Mouse (Mus musculus): ENCODE measurements around the gene Ank2. TPM values are rescaled to one million over a fixed set of nuclear protein-coding genes. Genes with fewer than 3 reads are reported as not detected.

The Ank2 gene
- polyA plus RNA-seq, 1 experiment from 2014 or later = 0.46 TPM

DNA sequence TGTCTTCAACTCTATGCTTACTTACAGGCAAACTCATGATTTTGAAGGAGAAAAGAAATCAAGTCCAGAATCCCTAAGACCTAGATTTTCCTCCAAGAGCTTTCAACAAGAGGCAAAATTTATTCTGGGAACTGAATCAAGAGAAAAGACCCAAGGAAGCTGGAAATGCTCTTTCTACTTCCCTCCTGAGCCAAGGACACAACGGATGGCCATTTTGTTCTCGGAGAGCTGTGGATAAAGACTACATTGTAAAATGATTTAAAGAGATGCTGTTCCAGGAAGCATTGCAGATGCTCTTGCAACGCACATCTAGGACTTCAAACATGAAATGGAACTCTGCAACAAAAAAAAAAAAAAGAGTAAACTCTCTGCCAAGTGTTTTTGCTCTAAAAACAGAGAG is 481.6 kb downstream of the Ank2 start:
- Histone ChIP-seq H3K79me2 (ENCODE audit: inconsistent target) (no peaks in the 10 kb centered on the region), H3K4me3 (ENCODE audit: inconsistent target) (no peak overlapping the region), H3K27ac (no peak overlapping the region), H3K36me3 (ENCODE audit: inconsistent target) (no peaks in the 10 kb centered on the region)
- WGBS (ENCODE audit: missing documents) = 81% methylated on average over 3 of the region's 3 CpGs

DNA sequence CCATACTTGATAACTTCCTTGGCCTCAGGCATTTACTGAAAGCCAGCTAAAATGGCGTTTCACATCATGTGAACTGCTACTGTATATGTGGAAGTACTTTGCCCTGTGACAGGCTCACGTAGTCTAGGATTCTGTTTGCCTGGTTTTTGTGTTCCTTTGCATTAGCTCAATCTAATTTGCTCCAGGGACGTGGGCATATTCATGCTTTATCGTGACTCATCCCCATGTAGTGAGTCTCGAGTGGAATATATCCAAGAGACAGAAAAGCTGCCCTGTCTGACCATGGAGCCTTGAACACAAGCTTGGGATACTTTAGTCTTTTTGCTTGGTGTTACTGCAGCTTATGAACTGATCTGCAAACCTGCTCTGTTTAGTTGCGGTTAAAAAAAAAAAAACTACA is 483.6 kb downstream of the Ank2 start:
- 88% methylated on average over 6 of the region's 6 CpGs for WGBS (ENCODE audit: missing documents)
- H3K79me2 ChIP-seq (ENCODE audit: inconsistent target) = no peaks in the 10 kb centered on the region
- no peak overlapping the region for H3K4me3 ChIP-seq (ENCODE audit: inconsistent target)
- no peaks in the 10 kb centered on the region for H3K36me3 ChIP-seq (ENCODE audit: inconsistent target)
- no peak overlapping the region for H3K27ac ChIP-seq

DNA sequence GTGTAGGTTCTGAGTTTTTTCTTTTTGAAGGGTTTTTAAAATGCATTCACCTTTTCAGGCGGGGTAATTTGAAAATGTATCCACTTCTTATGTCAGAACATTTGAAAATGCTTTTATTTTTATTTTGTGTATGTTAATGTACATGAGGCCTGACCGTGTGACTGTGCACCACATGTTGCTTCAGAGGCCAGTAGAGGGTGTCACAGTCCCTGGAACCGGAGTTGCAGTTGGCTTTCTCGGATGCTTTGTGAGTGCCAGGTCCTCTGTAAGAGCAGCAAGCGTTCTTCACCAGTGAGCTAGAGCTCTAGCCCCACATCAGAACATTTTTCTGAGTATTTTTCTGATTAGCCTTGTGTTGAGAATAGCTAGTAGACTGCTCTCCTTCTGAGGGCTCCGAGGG is 484.0 kb downstream of the Ank2 start:
- Histone ChIP-seq H3K79me2 (ENCODE audit: inconsistent target) (no peaks in the 10 kb centered on the region), H3K4me3 (ENCODE audit: inconsistent target) (no peak overlapping the region), H3K27ac (no peak overlapping the region), H3K36me3 (ENCODE audit: inconsistent target) (no peaks in the 10 kb centered on the region)
- WGBS (ENCODE audit: missing documents) = 89% methylated on average over 6 of the region's 6 CpGs

DNA sequence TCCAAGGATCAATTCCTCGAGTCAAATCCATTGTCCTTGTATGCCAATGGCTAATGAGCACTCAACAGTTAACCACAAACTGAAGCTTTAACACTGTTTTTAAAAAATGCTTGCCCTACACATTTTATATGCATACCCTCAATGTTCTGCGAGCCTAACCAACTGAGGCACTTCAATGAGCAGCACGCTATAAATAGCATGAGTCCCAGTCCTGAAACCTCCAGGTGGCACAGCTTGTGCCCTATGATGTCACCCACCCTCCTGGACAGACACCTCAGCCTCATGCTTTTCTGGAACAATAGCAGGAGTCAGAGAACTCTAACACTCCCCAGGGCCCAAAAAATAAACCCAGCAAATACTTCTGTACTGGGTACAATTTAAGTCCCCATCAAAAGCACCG is 485.2 kb downstream of the Ank2 start:
- 92% methylated on average over 4 of the region's 4 CpGs for WGBS (ENCODE audit: missing documents)
- no peak overlapping the region for H3K4me3 ChIP-seq (ENCODE audit: inconsistent target)
- H3K36me3 ChIP-seq (ENCODE audit: inconsistent target) = no peaks in the 10 kb centered on the region
- H3K27ac ChIP-seq = no peak overlapping the region
- H3K79me2 ChIP-seq (ENCODE audit: inconsistent target) = no peaks in the 10 kb centered on the region

DNA sequence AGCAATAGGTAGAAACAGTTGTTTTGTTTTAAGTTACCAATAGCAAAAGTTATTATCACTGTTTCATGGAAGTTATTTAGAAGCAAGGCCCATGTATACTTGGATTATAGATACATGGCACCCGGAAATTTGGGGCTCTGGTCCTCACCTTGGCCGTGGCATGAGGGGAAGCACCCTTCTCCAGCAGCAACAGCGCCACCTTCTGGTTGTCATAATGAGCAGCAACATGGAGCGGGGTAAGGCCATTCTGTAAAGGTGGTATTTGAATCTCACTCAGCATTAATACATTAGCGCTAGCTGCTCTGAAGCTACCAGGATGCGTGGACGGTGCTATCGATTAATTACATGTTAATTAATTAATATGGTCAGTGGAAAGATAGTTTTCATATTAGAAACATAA is 486.6 kb downstream of the Ank2 start:
- WGBS (ENCODE audit: missing documents) = 45% methylated on average over 5 of the region's 8 CpGs
- H3K79me2 ChIP-seq (ENCODE audit: inconsistent target) = no peaks in the 10 kb centered on the region
- no peaks in the 10 kb centered on the region for H3K36me3 ChIP-seq (ENCODE audit: inconsistent target)
- H3K27ac ChIP-seq = no peak overlapping the region
- no peak overlapping the region for H3K4me3 ChIP-seq (ENCODE audit: inconsistent target)

DNA sequence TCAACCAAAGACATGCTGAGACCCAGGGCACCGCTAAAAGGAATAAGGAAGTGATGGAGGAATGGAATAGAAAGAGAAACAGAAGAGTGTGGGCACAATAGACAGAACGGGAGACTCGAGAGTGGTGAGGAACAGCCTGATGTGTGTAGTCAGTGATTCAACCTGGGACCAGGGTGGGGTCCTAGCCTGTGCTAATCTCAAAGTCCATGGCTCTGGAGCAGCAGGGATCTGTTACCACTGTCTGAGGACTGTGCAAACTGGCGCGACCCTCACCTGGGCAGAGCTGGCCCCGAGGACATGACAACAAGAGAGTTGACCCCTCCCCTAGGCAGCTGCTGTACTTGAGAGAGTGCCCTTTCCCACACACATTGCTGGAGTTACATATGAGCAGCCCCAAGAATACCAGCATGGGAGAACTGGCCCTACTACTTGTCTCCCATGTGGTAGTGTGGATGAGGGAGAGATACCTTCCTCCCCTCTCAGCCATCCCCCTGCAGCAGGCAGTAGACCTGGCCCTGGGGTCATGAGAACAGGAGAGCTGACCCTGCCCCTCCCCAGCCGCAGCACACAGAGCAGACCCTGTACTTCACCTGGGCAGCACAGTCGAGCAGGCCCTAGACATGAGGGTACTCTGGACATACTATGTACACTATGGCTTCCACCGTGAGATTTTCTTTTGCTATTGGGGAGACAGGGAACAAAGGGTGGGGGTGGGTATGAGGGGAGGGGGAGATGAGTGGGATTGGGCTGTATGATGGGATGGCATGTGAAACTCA is 493.1 kb downstream of the Ank2 start:
- H3K27ac ChIP-seq = no peak overlapping the region
- H3K36me3 ChIP-seq (ENCODE audit: inconsistent target) = no peaks in the 10 kb centered on the region
- H3K79me2 ChIP-seq (ENCODE audit: inconsistent target) = no peaks in the 10 kb centered on the region
- no peak overlapping the region for H3K4me3 ChIP-seq (ENCODE audit: inconsistent target)
- WGBS (ENCODE audit: missing documents) = 82% methylated on average over 7 of the region's 9 CpGs

DNA sequence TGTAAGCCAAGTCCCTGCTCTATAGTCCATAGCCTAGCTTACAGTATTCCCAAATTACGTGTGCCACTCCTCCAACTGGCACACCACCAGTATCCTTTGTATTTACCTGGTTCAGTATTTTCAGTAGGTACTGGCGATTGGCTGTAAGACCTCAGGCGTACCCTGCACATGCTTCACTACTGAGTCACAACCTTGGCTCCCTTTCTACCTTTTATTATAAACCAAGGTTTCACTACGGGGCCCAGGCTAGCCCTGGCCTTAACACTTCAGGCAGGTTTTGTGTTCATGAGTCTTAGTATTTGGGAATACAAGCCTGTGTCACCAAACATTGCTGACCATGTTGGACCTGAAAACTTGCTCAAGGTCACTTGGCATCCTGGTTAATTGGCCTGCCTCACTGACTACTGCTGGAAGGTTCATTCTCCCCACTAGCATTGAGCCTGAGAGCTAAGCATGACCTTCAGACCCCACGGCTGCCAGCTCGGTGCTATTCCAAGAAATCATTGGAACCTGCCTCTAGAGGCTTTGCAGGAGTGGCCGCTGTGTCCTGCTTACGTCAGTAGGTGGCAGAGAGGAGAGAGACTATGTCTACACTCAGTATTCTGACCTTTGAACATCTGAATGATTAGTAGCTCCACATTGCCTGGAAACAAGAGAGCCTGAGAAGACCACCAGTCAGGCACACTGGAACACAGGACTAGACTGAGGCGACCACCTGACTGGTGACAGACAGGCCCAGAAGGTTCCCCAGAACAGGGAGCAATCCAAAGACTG is 494.1 kb downstream of the Ank2 start:
- H3K79me2 ChIP-seq (ENCODE audit: inconsistent target) = no peaks in the 10 kb centered on the region
- H3K27ac ChIP-seq = no peak overlapping the region
- H3K36me3 ChIP-seq (ENCODE audit: inconsistent target) = no peaks in the 10 kb centered on the region
- no peak overlapping the region for H3K4me3 ChIP-seq (ENCODE audit: inconsistent target)
- WGBS (ENCODE audit: missing documents) = 82% methylated on average over 9 of the region's 9 CpGs

DNA sequence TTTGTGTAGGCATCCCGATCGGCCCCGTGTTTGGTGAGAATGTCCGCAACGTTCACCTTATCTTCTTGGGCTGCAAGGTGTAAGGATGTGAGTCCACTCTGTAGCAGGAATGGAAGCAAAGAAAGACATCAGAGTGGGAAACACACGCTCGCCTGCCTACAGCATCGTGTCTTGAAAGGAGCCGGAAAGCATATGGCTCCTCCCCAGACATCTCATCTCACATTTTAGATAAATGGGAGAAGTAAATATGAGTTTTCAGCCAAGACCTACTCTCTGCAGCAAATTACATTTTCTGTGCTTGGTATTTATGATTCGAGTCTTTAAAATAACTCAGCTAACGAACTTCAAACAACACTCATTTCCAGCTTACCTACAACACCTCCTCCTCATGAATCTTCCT is 495.2 kb downstream of the Ank2 start:
- no peak overlapping the region for H3K4me3 ChIP-seq (ENCODE audit: inconsistent target)
- 97% methylated on average over 11 of the region's 11 CpGs for WGBS (ENCODE audit: missing documents)
- H3K27ac ChIP-seq = no peak overlapping the region
- no peaks in the 10 kb centered on the region for H3K79me2 ChIP-seq (ENCODE audit: inconsistent target)
- no peaks in the 10 kb centered on the region for H3K36me3 ChIP-seq (ENCODE audit: inconsistent target)

DNA sequence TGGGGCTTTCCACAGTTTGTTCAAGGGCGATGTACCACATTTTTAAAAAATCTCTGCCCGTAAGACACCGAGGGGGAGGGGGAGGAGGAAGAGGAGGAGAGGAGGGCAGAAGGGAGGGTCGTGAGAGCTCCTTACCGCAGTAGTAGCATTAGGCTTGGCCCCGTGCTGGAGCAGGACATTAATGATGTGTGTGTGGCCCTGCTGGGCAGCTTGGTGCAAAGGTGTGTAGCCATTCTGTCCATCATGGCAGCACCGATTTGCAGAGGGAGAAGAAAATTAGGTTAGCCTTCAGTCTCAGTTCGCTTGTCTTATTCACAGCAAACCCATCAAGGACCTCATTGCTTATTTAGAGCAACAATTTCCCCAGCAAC is 500.4 kb downstream of the Ank2 start:
- no peaks in the 10 kb centered on the region for H3K36me3 ChIP-seq (ENCODE audit: inconsistent target)
- WGBS (ENCODE audit: missing documents) = 24% methylated on average over 5 of the region's 8 CpGs
- no peak overlapping the region for H3K27ac ChIP-seq
- H3K4me3 ChIP-seq (ENCODE audit: inconsistent target) = no peak overlapping the region
- H3K79me2 ChIP-seq (ENCODE audit: inconsistent target) = no peaks in the 10 kb centered on the region

DNA sequence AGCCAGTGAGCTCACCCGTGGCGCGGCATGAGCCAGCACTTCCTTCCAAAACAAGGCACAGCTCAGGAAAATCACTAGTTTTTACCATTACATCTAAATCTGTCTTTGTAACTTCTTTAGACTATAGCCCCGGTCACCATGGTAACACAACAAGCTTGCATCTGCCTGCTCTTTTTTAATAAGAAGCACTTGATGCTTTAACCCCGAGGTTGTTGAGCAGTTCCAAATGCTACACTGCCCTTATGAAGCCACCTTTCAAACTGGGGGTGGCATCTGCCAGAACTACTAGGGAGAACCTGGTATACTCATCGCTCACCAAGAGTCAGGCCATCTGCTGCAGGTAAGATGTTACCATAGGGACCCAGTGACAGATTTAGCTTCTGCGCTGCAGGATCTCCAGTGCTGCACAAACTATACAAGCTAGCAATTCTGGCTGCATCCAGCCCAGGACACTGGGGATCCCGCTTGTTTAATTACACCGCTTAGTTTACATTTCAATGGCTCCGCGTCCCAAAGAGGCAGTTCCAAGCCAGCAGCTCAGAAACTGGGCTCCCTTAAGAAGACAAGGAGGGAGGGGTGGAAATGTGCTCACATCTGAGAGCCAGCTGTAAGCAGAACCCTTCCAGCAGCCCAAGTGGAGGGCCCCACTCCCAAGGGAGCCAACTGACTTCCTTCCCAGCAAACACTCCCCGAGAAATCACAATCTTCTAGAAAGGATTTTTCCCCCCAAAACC is 501.0 kb downstream of the Ank2 start:
- WGBS (ENCODE audit: missing documents) = 16% methylated on average over 12 of the region's 12 CpGs
- Histone ChIP-seq H3K36me3 (ENCODE audit: inconsistent target) (no peaks in the 10 kb centered on the region), H3K79me2 (ENCODE audit: inconsistent target) (no peaks in the 10 kb centered on the region), H3K4me3 (ENCODE audit: inconsistent target) (no peak overlapping the region), H3K27ac (no peak overlapping the region)

DNA sequence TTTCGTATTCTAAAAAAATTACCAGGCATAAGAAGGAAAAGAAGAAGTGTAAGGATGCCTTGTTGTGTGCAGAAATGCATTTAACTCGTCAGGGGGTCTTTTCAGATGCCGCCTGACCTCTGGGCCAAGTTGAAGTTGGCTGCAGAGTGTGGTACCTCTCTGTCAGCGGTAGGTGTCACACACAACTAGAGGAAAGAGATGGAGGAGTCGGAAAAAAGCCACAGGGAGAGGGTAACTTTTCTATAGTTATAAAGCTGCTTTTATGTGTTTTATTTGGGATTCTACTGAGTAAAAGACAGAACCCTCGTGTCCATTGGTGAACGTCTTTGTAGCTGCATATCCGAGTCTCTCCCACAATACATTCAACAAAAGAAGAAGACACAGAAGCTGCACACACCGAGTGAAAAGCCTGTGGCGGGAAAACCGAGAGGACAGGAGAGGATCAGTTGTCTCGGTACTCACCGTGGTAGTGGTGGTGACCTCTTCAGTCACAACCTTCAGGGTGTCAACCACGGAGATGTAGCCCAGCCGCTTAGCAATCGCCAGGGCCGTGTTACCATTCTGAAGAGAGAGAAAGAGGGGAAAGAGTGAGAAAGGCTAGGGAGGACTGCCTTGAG is 501.7 kb downstream of the Ank2 start:
- Histone ChIP-seq H3K36me3 (ENCODE audit: inconsistent target) (no peaks in the 10 kb centered on the region), H3K27ac (no peak overlapping the region), H3K79me2 (ENCODE audit: inconsistent target) (no peaks in the 10 kb centered on the region), H3K4me3 (ENCODE audit: inconsistent target) (no peak overlapping the region)
- 22% methylated on average over 17 of the region's 17 CpGs for WGBS (ENCODE audit: missing documents)

DNA sequence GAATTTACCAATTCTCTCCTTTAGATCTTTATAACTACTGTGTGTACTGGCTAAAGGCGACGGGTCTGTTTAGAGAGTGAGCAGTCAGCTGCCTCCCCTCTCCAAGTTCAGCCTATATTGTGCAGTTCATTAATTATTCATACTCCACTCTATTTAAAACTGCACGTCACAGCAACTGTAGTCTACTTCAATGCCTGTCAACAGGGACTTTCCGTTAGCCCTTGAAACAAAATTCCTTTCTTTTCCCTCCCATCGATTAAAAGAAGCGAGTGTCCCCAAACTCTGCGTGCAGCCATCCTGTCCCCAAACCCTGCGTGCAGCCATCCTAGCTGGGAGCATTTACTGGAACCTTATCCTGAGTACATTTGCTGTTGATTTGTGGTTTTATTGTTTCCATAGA is 502.4 kb downstream of the Ank2 start:
- H3K27ac ChIP-seq = no peak overlapping the region
- no peaks in the 10 kb centered on the region for H3K79me2 ChIP-seq (ENCODE audit: inconsistent target)
- no peaks in the 10 kb centered on the region for H3K36me3 ChIP-seq (ENCODE audit: inconsistent target)
- H3K4me3 ChIP-seq (ENCODE audit: inconsistent target) = no peak overlapping the region
- WGBS (ENCODE audit: missing documents) = 91% methylated on average over 8 of the region's 8 CpGs

DNA sequence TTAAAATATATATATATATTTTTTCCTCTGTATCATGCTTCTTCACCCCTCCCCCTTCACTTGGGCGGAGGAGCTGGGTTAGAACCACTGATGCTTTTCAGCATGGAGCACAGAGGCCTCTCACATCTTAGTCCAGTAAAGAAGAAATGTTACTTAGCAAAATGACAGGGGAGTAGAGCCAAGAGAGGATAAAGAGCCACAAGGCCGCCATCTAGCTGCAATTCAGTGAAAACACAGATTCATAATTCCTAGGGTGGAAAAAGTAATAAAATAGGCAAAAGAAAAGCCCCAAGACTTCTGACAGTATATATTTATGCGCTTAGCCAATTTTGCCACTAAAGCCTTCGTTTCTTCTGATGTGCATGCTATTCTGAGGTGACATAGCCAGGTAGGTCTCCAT is 503.2 kb downstream of the Ank2 start:
- Histone ChIP-seq H3K79me2 (ENCODE audit: inconsistent target) (no peaks in the 10 kb centered on the region), H3K36me3 (ENCODE audit: inconsistent target) (no peaks in the 10 kb centered on the region), H3K27ac (no peak overlapping the region), H3K4me3 (ENCODE audit: inconsistent target) (no peak overlapping the region)
- 81% methylated on average over 4 of the region's 4 CpGs for WGBS (ENCODE audit: missing documents)

DNA sequence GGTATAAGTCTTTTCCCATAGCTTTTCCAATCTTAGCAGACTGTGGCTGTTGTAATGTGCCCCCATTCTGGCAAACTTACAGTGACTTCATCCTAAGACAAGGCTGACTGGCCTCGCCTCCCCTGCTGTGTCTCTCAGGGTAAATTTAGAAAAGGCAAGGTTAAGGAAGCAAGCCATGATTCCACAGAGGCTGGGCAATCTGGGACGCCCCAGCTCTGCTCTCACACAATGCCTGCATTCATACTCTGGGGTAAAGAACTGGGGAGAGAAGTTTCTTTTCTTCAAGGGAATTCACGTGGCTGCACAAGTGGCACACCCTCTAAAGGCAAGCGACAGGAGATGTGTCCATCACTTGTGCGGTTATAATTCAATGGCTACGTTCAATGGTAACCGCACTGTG is 505.0 kb downstream of the Ank2 start:
- WGBS (ENCODE audit: missing documents) = 92% methylated on average over 7 of the region's 7 CpGs
- H3K36me3 ChIP-seq (ENCODE audit: inconsistent target) = no peaks in the 10 kb centered on the region

DNA sequence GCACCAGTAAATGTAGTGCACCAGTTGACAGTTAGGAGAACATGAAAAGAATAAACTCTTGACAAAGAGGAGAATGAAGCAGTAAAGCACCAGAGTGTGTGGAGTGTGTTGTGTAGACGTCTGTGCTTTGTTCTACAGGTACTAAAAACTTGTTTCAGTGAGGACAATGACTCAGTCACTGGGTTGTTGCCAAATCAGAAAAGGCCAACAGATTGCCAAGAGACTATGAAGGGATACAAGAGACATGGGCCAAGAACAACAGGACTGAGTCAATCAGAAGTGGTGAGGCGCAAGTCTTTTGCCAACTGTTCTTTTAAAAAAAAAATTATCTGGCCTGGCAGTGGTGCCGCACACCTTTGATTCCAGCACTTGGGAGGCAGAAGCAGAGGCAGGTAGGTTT is 509.2 kb downstream of the Ank2 start:
- H3K27ac ChIP-seq = no peak overlapping the region
- H3K36me3 ChIP-seq (ENCODE audit: inconsistent target) = no peaks in the 10 kb centered on the region
- H3K4me3 ChIP-seq (ENCODE audit: inconsistent target) = no peak overlapping the region
- no peaks in the 10 kb centered on the region for H3K79me2 ChIP-seq (ENCODE audit: inconsistent target)
- WGBS (ENCODE audit: missing documents) = 94% methylated on average over 3 of the region's 3 CpGs

More for the DNA sequence above, 505.0 kb downstream of the Ank2 start:
- Histone ChIP-seq H3K27ac (no peak overlapping the region), H3K4me3 (ENCODE audit: inconsistent target) (no peak overlapping the region), H3K79me2 (ENCODE audit: inconsistent target) (no peaks in the 10 kb centered on the region)
